ENCODE assay signal across 21 mouse cellular contexts in the genomic region with DNA sequence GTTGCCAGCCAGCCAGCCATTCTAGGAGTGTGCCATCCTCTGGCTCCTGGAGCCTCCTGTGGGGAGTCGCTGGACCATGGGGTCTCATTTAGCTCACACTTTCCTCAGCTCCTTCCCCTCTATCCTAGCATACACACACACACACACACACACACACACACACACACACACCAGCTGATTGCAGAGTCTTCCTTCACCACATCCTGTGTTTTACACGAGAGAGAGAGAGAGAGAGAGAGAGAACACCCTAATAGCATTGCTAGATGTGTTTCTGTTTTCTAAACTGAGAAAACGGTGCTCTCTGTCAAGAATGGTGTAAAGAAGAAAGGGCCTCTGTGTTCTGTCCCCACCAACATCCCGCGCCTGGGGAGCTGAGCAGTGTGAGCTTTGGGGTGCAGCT. TPM values are rescaled to one million over a fixed set of nuclear protein-coding genes. Genes with fewer than 3 reads are reported as not detected.
DNase-seq lines count a peak whose midpoint lies in the region; ATAC-seq and TF ChIP-seq lines count a peak whose summit lies in the region.
"Had no signal": no experiment of that assay in that cellular context is flagged by ENCODE, and none has a peak within 500 bp of the region (broad histone marks: within the 10 kb centered on the region; RNA-seq: fewer than 3 reads in every experiment).

No protein-coding gene starts in this region.

- WGBS in lung, adult 2 months, result 58% methylated on average over 5 of the region's 5 CpGs
- WGBS in forebrain, embryonic 15.5 days, result 67% methylated on average over 5 of the region's 5 CpGs
- WGBS in hindbrain, embryonic 10.5 days, result 69% methylated on average over 5 of the region's 5 CpGs
- 60% methylated on average over 5 of the region's 5 CpGs for WGBS in forebrain, embryonic 14.5 days

- no peak overlapping the region for H3K27ac ChIP-seq in forebrain, embryonic 15.5 days (replicated peaks)
- H3K27ac ChIP-seq in hindbrain, embryonic 10.5 days, result no peak overlapping the region
- H3K27ac ChIP-seq in forebrain, embryonic 14.5 days (ENCODE audit: low read depth, low read length), result no peak overlapping the region
- H3K27ac ChIP-seq: embryonic facial prominence, embryonic 10.5 days; gastrocnemius, adult 2 months; liver, embryonic 14.5 days; stomach, postnatal 0 days had no signal

- no peak for TF ChIP-seq CTCF in lung, adult 2 months (IDR thresholded peaks at IDR 0.05; ENCODE audit: insufficient read depth, low read length)

- no peak overlapping the region for H3K4me3 ChIP-seq in lung, adult 2 months (replicated peaks; ENCODE audit: extremely low read depth, low read depth, low read length)
- no peak overlapping the region for H3K4me3 ChIP-seq in forebrain, embryonic 15.5 days
- no peak overlapping the region for H3K4me3 ChIP-seq in hindbrain, embryonic 10.5 days
- H3K4me3 ChIP-seq in forebrain, embryonic 14.5 days (ENCODE audit: low read depth, low read length), result no peak overlapping the region
- H3K4me3 ChIP-seq: embryonic facial prominence, embryonic 10.5 days; gastrocnemius, adult 2 months had no signal

- ATAC-seq in granulocyte monocyte progenitor cell, adult 5-6 weeks (replicated peaks; ENCODE audit: poor library complexity, severe bottlenecking), result peak; percentile 14
- no peak for ATAC-seq in forebrain, embryonic 15.5 days (replicated peaks)
- no peak for ATAC-seq in forebrain, embryonic 14.5 days
- ATAC-seq: forebrain, embryonic 16.5 days had no signal

- no peaks in the 10 kb centered on the region for H3K27me3 ChIP-seq in splenic B cell, adult 2 months (ENCODE audit: control insufficient read depth, insufficient read depth, low read length, poor library complexity, severe bottlenecking)
- H3K27me3 ChIP-seq in forebrain, embryonic 15.5 days, result no peaks in the 10 kb centered on the region
- no peaks in the 10 kb centered on the region for H3K27me3 ChIP-seq in hindbrain, embryonic 10.5 days (ENCODE audit: insufficient read depth, poor library complexity, severe bottlenecking)
- H3K27me3 ChIP-seq in forebrain, embryonic 14.5 days (replicated peaks; ENCODE audit: control insufficient read depth, insufficient read depth, low read length), result no peaks in the 10 kb centered on the region

- no peak overlapping the region for H3K4me2 ChIP-seq in forebrain, embryonic 15.5 days (replicated peaks)
- H3K4me2 ChIP-seq in forebrain, embryonic 14.5 days (ENCODE audit: low read length), result no peak overlapping the region

- H3K4me1 ChIP-seq in lung, adult 2 months (ENCODE audit: control insufficient read depth, insufficient read depth, low read length), result no peaks in the 10 kb centered on the region
- no peaks in the 10 kb centered on the region for H3K4me1 ChIP-seq in forebrain, embryonic 15.5 days
- peaks cover 17% of the 10 kb centered on the region for H3K4me1 ChIP-seq in hindbrain, embryonic 10.5 days (replicated peaks)
- no peaks in the 10 kb centered on the region for H3K4me1 ChIP-seq in forebrain, embryonic 14.5 days (ENCODE audit: control insufficient read depth, insufficient read depth, low read length)

- no peaks in the 10 kb centered on the region for H3K9me3 ChIP-seq in forebrain, embryonic 15.5 days
- no peaks in the 10 kb centered on the region for H3K9me3 ChIP-seq in hindbrain, embryonic 10.5 days
- H3K9me3 ChIP-seq in forebrain, embryonic 14.5 days (replicated peaks; ENCODE audit: control insufficient read depth, low read length), result no peaks in the 10 kb centered on the region
- H3K9me3 ChIP-seq: embryonic facial prominence, embryonic 10.5 days had no signal

- peaks cover 8% of the 10 kb centered on the region for H3K36me3 ChIP-seq in splenic B cell, adult 2 months (ENCODE audit: control insufficient read depth, insufficient read depth, low read length, poor library complexity, severe bottlenecking)
- no peaks in the 10 kb centered on the region for H3K36me3 ChIP-seq in forebrain, embryonic 15.5 days
- H3K36me3 ChIP-seq in hindbrain, embryonic 10.5 days, result no peaks in the 10 kb centered on the region
- no peaks in the 10 kb centered on the region for H3K36me3 ChIP-seq in forebrain, embryonic 14.5 days (ENCODE audit: control insufficient read depth, insufficient read depth, low read length)
- H3K36me3 ChIP-seq: embryonic facial prominence, embryonic 10.5 days had no signal

- no peak overlapping the region for H3K9ac ChIP-seq in forebrain, embryonic 15.5 days (replicated peaks)
- no peak overlapping the region for H3K9ac ChIP-seq in forebrain, embryonic 14.5 days (ENCODE audit: low read length)
- H3K9ac ChIP-seq: liver, embryonic 14.5 days had no signal

- TF ChIP-seq POLR2A in lung, adult 2 months (IDR thresholded peaks at IDR 0.05; ENCODE audit: borderline replicate concordance, extremely low read depth, low read depth, low read length), result no peak

- peak; percentile 50 to 62 for DNase-seq in spleen, postnatal 36 days (ENCODE audit: low spot score in 2 of 2)
- no peak for DNase-seq in spleen, postnatal 4 days (ENCODE audit: low spot score in 2 of 2)
- peak; percentile 52 for DNase-seq in splenic B cell, adult 2 months (ENCODE audit: low read depth, low spot score)
- DNase-seq in lung, adult 2 months, result no peak
- DNase-seq in hindbrain, embryonic 10.5 days (ENCODE audit: low spot score), result no peak
- no peak for DNase-seq in forebrain, embryonic 14.5 days (ENCODE audit: low spot score)
- DNase-seq: adrenal gland, postnatal 10 days; cerebellum, adult 18-20 months; gastrocnemius, adult 2 months; heart, adult 11 months; left cerebral cortex, postnatal 4 days; lung, postnatal 14 days had no signal

RNA-seq across cellular contexts. Expression of a gene that starts 49.7 kb away (rescaled TPM):
- 13.3 and 15.7 TPM in 2 replicates for total RNA-seq in granulocyte monocyte progenitor cell, adult 5-6 weeks (2014; fragmentation: Nextera tagmentation)
- 12.7 and 13.2 TPM in 2 replicates for total RNA-seq in granulocyte monocyte progenitor cell, adult 5-6 weeks (2017)
- polyA plus RNA-seq in lung, adult 2 months (2012; rRNA removed), result 19.4 and 22.8 TPM in 2 replicates
- polyA plus RNA-seq in forebrain, embryonic 15.5 days (2015; fragmentation: Nextera tagmentation; extraction: Ambion mirVana), result 1.4 and 2.1 TPM in 2 replicates
- polyA plus RNA-seq in hindbrain, embryonic 10.5 days (2016; fragmentation: Nextera tagmentation; extraction: Ambion mirVana), result 3.0 TPM in 2 replicates
- 0.80 and 1.1 TPM in 2 replicates for polyA plus RNA-seq in forebrain, embryonic 14.5 days (2014; fragmentation: Nextera tagmentation; extraction: Ambion mirVana)

RNA-seq across cellular contexts. Expression of a gene that starts 50.9 kb away (rescaled TPM):
- total RNA-seq in granulocyte monocyte progenitor cell, adult 5-6 weeks (2014; fragmentation: Nextera tagmentation), result not detected in 2 replicates
- 1.2 TPM in 1 of 2 replicates, not detected in the other for total RNA-seq in granulocyte monocyte progenitor cell, adult 5-6 weeks (2017)
- not detected in 2 replicates for polyA plus RNA-seq in lung, adult 2 months (2012; rRNA removed)
- polyA plus RNA-seq in forebrain, embryonic 15.5 days (2015; fragmentation: Nextera tagmentation; extraction: Ambion mirVana), result 0.55 TPM in 1 of 2 replicates, not detected in the other
- 0.45 TPM in 1 of 2 replicates, not detected in the other for polyA plus RNA-seq in hindbrain, embryonic 10.5 days (2016; fragmentation: Nextera tagmentation; extraction: Ambion mirVana)
- 0.31 TPM in 1 of 2 replicates, not detected in the other for polyA plus RNA-seq in forebrain, embryonic 14.5 days (2014; fragmentation: Nextera tagmentation; extraction: Ambion mirVana)
- total RNA-seq: hematopoietic stem cell, adult 5-6 weeks had no signal
- polyA plus RNA-seq: embryonic facial prominence, embryonic 10.5 days; forebrain, embryonic 16.5 days; large intestine, adult 2 months; small intestine, adult 2 months had no signal

RNA-seq across cellular contexts. Expression of a gene that starts 59.7 kb away (rescaled TPM):
- total RNA-seq in granulocyte monocyte progenitor cell, adult 5-6 weeks (2014; fragmentation: Nextera tagmentation), result 35.4 and 46.8 TPM in 2 replicates
- total RNA-seq in granulocyte monocyte progenitor cell, adult 5-6 weeks (2017), result 60.4 and 62.0 TPM in 2 replicates
- 34.3 and 49.2 TPM in 2 replicates for polyA plus RNA-seq in lung, adult 2 months (2012; rRNA removed)
- 125 and 127 TPM in 2 replicates for polyA plus RNA-seq in forebrain, embryonic 15.5 days (2015; fragmentation: Nextera tagmentation; extraction: Ambion mirVana)
- 89.8 and 94.9 TPM in 2 replicates for polyA plus RNA-seq in hindbrain, embryonic 10.5 days (2016; fragmentation: Nextera tagmentation; extraction: Ambion mirVana)
- polyA plus RNA-seq in forebrain, embryonic 14.5 days (2014; fragmentation: Nextera tagmentation; extraction: Ambion mirVana), result 83.1 and 99.3 TPM in 2 replicates

Comparison
In these comparisons a context has a peak if more than half of its experiments do, and no peak if none do; other contexts are left out.
1. DNase-seq: peak in spleen, postnatal 36 days (2 of 2) and splenic B cell, adult 2 months (single experiment); none in spleen, postnatal 4 days (0 of 2), lung, adult 2 months (single experiment), hindbrain, embryonic 10.5 days (single experiment) and forebrain, embryonic 14.5 days (single experiment).